Mouse (Mus musculus): Measurements from ENCODE around the gene Tob2. TPM values are rescaled to one million over a fixed set of nuclear protein-coding genes. Genes with fewer than 3 reads are reported as not detected.

Gene Tob2
- polyA plus RNA-seq, 1 experiment from 2014 or later: 17.8 TPM

DNA sequence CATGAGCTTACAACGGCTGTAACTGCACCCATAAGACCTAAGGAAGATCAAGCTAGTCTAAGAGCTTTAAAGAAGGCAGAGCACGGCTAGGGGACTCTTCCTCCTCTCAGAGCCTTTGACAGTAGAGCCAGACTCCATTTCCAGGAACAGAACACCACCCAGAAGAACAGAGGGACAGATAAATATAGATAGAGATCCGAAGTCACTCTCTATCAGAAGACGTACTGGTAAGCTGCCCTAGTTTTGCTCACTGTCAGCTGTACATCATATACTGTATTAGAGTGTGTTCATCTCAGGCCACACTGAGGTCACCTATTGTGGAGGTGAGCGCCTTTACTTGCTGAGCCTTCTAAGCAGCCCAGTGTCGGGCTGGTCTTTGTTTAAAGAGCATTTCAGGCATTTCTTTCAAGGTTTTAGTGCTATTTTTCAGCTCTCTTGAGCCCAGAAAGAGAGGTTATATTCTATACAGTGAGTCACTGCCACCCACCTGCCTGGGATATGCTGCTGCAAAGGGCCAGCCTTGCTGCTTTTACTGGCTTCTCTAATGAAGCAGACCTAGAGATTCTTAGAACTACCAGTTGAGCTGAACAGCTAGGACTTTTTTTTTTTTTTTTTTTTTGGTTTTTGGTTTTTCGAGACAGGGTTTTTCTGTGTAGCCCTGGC is 32.7 kb upstream of the Tob2 start:
- Histone ChIP-seq H3K4me1 (ENCODE audit: control insufficient read depth, insufficient read depth, low read length) (peaks cover 7% of the 10 kb centered on the region; the same call in 1 of the 2 replicates), H3K27me3 (ENCODE audit: control insufficient read depth, insufficient read depth, low read length) (no peaks in the 10 kb centered on the region), H3K9me3 (replicated peaks; ENCODE audit: control insufficient read depth, low read length) (no peaks in the 10 kb centered on the region), H3K4me3 (ENCODE audit: low read length) (no peak overlapping the region), H3K4me2 (ENCODE audit: low read depth, low read length) (no peak overlapping the region), H3K9ac (ENCODE audit: low read length) (no peak overlapping the region), H3K36me3 (ENCODE audit: control insufficient read depth, insufficient read depth) (peaks cover 54% of the 10 kb centered on the region), H3K27ac (ENCODE audit: low read length) (no peak overlapping the region)
- WGBS: 81% methylated on average over 7 of the region's 7 CpGs
- no peak for ATAC-seq (replicated peaks; ENCODE audit: extremely low read depth, insufficient read depth, low FRiP score)

DNA sequence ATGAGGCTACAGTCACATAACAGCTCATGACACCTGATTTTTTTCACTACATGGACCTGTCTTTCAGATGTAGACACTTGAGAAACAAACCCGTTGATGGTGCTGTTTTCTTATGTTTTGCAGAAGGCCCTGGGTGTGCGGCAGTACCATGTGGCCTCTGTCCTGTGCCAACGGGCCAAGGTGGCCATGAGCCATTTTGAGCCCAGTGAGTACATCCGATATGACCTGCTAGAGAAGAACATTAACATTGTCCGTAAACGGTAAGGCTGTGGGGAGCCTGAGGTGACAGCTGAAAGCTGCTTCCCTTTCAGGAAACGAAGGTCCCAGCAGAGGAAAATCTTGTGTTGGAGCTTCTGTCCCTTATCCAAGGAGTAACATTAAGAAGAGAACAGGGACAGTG is 30.6 kb upstream of the Tob2 start:
- 84% methylated on average over 7 of the region's 7 CpGs for WGBS
- peaks cover 43% of the 10 kb centered on the region for H3K36me3 ChIP-seq (ENCODE audit: control insufficient read depth, insufficient read depth)

GRCm38 (mm10) chr15:81886795-81887550 is 28.4 kb upstream of the Tob2 start:
- WGBS: 76% methylated on average over 6 of the region's 6 CpGs
- H3K27ac ChIP-seq (ENCODE audit: low read length): peak overlapping the region; percentile 29; the same call in 1 of the 2 replicates
- no peaks in the 10 kb centered on the region for H3K9me3 ChIP-seq (replicated peaks; ENCODE audit: control insufficient read depth, low read length)
- ATAC-seq (replicated peaks; ENCODE audit: extremely low read depth, insufficient read depth, low FRiP score): no peak
- no peak overlapping the region for H3K9ac ChIP-seq (ENCODE audit: low read length)
- no peak overlapping the region for H3K4me3 ChIP-seq (ENCODE audit: low read length)
- no peaks in the 10 kb centered on the region for H3K27me3 ChIP-seq (ENCODE audit: control insufficient read depth, insufficient read depth, low read length)
- no peak overlapping the region for H3K4me2 ChIP-seq (ENCODE audit: low read depth, low read length)
- H3K36me3 ChIP-seq (ENCODE audit: control insufficient read depth, insufficient read depth): peaks cover 29% of the 10 kb centered on the region
- H3K4me1 ChIP-seq (ENCODE audit: control insufficient read depth, insufficient read depth, low read length): peaks cover 12% of the 10 kb centered on the region

More for the DNA sequence above, 30.6 kb upstream of the Tob2 start:
- Histone ChIP-seq H3K9me3 (replicated peaks; ENCODE audit: control insufficient read depth, low read length) (no peaks in the 10 kb centered on the region), H3K27ac (ENCODE audit: low read length) (no peak overlapping the region), H3K27me3 (ENCODE audit: control insufficient read depth, insufficient read depth, low read length) (no peaks in the 10 kb centered on the region), H3K4me1 (ENCODE audit: control insufficient read depth, insufficient read depth, low read length) (peaks cover 11% of the 10 kb centered on the region), H3K4me3 (ENCODE audit: low read length) (no peak overlapping the region), H3K4me2 (ENCODE audit: low read depth, low read length) (no peak overlapping the region), H3K9ac (ENCODE audit: low read length) (no peak overlapping the region)
- no peak for ATAC-seq (replicated peaks; ENCODE audit: extremely low read depth, insufficient read depth, low FRiP score)

- WGBS: 87% methylated on average over 3 of the region's 3 CpGs
- Histone ChIP-seq H3K9ac (ENCODE audit: low read length) (no peak overlapping the region), H3K27ac (ENCODE audit: low read length) (no peak overlapping the region), H3K27me3 (ENCODE audit: control insufficient read depth, insufficient read depth, low read length) (no peaks in the 10 kb centered on the region), H3K4me3 (ENCODE audit: low read length) (no peak overlapping the region), H3K36me3 (ENCODE audit: control insufficient read depth, insufficient read depth) (peaks cover 18% of the 10 kb centered on the region), H3K4me1 (ENCODE audit: control insufficient read depth, insufficient read depth, low read length) (peaks cover 19% of the 10 kb centered on the region), H3K4me2 (ENCODE audit: low read depth, low read length) (no peak overlapping the region), H3K9me3 (replicated peaks; ENCODE audit: control insufficient read depth, low read length) (no peaks in the 10 kb centered on the region)
- no peak for ATAC-seq (replicated peaks; ENCODE audit: extremely low read depth, insufficient read depth, low FRiP score)
These were observed 26.9 kb upstream of the Tob2 start for GRCm38 (mm10) chr15:81885418-81885934.

GRCm38 (mm10) chr15:81882348-81882747 is 23.8 kb upstream of the Tob2 start:
- Histone ChIP-seq H3K4me2 (ENCODE audit: low read depth, low read length) (no peak overlapping the region), H3K27me3 (ENCODE audit: control insufficient read depth, insufficient read depth, low read length) (no peaks in the 10 kb centered on the region), H3K9ac (ENCODE audit: low read length) (no peak overlapping the region), H3K9me3 (replicated peaks; ENCODE audit: control insufficient read depth, low read length) (no peaks in the 10 kb centered on the region), H3K4me1 (ENCODE audit: control insufficient read depth, insufficient read depth, low read length) (peaks cover 39% of the 10 kb centered on the region), H3K27ac (ENCODE audit: low read length) (no peak overlapping the region), H3K36me3 (ENCODE audit: control insufficient read depth, insufficient read depth) (no peaks in the 10 kb centered on the region), H3K4me3 (ENCODE audit: low read length) (no peak overlapping the region)
- WGBS: 83% methylated on average over 3 of the region's 3 CpGs
- ATAC-seq (replicated peaks; ENCODE audit: extremely low read depth, insufficient read depth, low FRiP score): no peak

DNA sequence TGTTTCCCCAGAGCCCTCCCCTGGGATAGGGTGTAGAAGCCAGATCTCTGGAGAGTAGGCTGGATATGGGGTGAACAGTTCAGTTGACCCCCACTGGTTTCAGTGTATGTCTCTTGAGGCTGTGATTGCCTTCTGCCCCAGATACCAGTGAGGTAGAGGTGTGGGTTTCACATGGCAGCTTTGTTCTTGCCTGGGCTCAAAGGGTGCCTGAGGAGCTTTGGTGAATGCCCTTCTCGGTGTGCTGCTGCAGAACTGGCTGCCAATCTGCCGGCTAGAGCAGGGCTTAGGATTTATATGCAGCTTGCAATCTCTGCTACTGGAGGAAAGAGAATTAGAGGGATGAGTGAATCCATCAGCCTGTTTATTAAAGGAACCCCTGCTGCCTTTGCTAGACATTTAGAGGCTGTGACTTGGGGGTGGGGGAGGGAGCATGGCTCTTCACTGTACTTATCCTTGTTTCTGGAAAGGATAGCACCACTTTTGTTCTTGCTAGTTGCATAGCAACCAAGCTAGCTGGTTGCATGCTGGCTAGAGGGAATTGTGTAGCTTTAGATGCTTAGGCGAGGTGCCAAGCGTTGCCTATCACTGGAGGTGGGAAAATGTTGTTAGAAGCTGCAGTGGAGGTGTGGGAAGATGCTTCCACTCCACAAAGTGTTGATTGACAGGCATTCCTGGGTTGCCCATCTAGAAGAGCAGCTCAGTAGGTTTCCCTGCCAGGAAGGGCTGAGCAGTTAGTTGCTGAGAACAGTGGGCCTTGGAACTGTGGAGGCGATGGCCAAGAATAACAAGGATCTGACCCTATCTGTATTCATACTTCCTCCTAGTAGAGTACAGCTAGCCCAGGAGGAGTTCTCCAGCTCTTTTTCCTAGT is 21.2 kb upstream of the Tob2 start:
- peak overlapping the region; percentile 82 for H3K27ac ChIP-seq (ENCODE audit: low read length)
- ATAC-seq (replicated peaks; ENCODE audit: extremely low read depth, insufficient read depth, low FRiP score): peak; percentile 62
- 31% methylated on average over 5 of the region's 5 CpGs for WGBS
- H3K9ac ChIP-seq (ENCODE audit: low read length): peak overlapping the region; percentile 49
- H3K4me2 ChIP-seq (ENCODE audit: low read depth, low read length): peak overlapping the region; percentile 34
- H3K4me1 ChIP-seq (ENCODE audit: control insufficient read depth, insufficient read depth, low read length): peaks cover 39% of the 10 kb centered on the region
- no peaks in the 10 kb centered on the region for H3K9me3 ChIP-seq (replicated peaks; ENCODE audit: control insufficient read depth, low read length)
- no peak overlapping the region; the same call in 1 of the 2 replicates for H3K4me3 ChIP-seq (ENCODE audit: low read length)
- H3K36me3 ChIP-seq (ENCODE audit: control insufficient read depth, insufficient read depth): no peaks in the 10 kb centered on the region
- H3K27me3 ChIP-seq (ENCODE audit: control insufficient read depth, insufficient read depth, low read length): no peaks in the 10 kb centered on the region

DNA sequence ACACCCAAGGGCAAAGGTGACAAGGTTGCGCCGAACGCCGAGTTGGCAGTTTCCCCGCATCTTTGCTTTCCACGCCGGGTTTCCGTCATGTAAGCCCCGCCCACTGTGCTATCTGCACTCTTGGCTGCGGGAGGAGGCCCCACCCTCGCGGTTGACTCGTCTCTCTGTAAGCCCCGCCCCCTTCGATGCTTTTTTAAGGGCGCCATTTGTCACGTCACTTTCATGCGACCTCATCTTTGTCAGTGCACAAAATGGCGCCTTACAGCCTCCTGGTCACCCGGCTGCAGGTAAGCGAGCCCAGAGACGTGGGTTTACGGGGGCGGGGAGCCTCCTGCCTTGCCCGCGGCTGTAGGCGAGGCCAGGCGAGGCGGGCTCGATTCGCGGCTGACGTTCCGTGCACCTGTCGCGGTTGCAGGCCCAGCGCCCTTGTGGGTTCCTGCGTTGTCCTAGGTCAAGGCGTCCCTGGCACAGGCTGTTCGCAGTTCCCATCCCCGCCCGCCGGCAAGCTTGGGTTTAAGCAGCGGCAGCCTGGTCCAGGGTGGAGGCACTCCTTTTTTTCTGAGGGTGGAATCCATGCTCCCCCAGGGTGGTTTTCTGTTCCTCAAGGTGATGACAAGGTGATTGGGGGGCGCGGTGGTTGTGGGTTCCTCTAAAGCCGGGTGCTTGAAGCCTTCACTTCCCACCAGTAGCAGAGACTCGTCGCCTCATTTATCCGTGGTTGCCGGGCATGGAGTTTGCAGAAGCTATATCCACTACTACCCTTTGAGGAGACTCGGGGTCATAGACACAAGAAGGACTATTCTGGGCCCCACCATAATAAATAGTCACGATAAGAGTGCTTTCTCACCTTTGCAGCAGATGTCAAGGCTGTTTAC is 13.9 kb upstream of the Tob2 start, which contains the start of gene Aco2:
Gene Aco2 (plus strand): TSS at position 48 of the 875 bp plus-strand sequence.
- Histone ChIP-seq H3K4me2 (ENCODE audit: low read depth, low read length) (peak within 1 kb of the TSS; percentile 96), H3K9ac (ENCODE audit: low read length) (peak within 1 kb of the TSS; percentile 99), H3K4me1 (ENCODE audit: control insufficient read depth, insufficient read depth, low read length) (peaks cover 22% of the 10 kb centered on the region), H3K9me3 (replicated peaks; ENCODE audit: control insufficient read depth, low read length) (no peaks in the 10 kb centered on the region), H3K4me3 (ENCODE audit: low read length) (peak within 1 kb of the TSS; percentile 99), H3K36me3 (ENCODE audit: control insufficient read depth, insufficient read depth) (peaks cover 25% of the 10 kb centered on the region), H3K27me3 (ENCODE audit: control insufficient read depth, insufficient read depth, low read length) (no peaks in the 10 kb centered on the region), H3K27ac (ENCODE audit: low read length) (peak within 1 kb of the TSS; percentile 99)
- WGBS: under 1% methylated on average over 53 of the region's 53 CpGs
- ATAC-seq (replicated peaks; ENCODE audit: extremely low read depth, insufficient read depth, low FRiP score): peak; percentile 90
